Mouse (Mus musculus) embryonic facial prominence, embryonic 11.5 days (tissue): ENCODE measurements around the gene Cfap73. TPM values are rescaled to one million over a fixed set of nuclear protein-coding genes. Genes with fewer than 3 reads are reported as not detected.

Experiments used
- ATAC-seq: fragments of 200-750 bp; cut with Nextera tagmentation; replicated peaks from 2 replicates; pipeline ENCODE4 v1.8.0; 2017; ENCODE audit warnings: low read depth; ENCODE audit not compliant: insufficient number of reproducible peaks, low FRiP score, low TSS enrichment
- DNase-seq: peaks from one replicate; pipeline ENCODE4 v3.0.0-alpha.2; 2015; ENCODE audit warnings: low spot score
- H3K27ac ChIP-seq: fragments of 300-500 bp; sonication (generic); replicated peaks from 2 replicates; pipeline ENCODE4 v1.5.1; 2014; ENCODE audit warnings: mild to moderate bottlenecking, low read depth, low read length, control low read depth
- H3K27me3 ChIP-seq: fragments of 300-500 bp; sonication (generic); 2 replicates; pipeline ENCODE4 v1.6.1; 2014; ENCODE audit warnings: mild to moderate bottlenecking, low read length, moderate library complexity, mixed read lengths; ENCODE audit not compliant: control insufficient read depth, insufficient read depth
- H3K36me3 ChIP-seq: fragments of 300-500 bp; sonication (generic); replicated peaks from 2 replicates; pipeline ENCODE4 v1.6.1; 2014; ENCODE audit warnings: low read depth, mild to moderate bottlenecking, low read length, moderate library complexity, mixed read lengths; ENCODE audit not compliant: control insufficient read depth, insufficient read depth
- H3K4me1 ChIP-seq: fragments of 300-500 bp; sonication (generic); 2 replicates; pipeline ENCODE4 v1.6.1; 2014; ENCODE audit warnings: low read length, mixed read lengths; ENCODE audit not compliant: control insufficient read depth, insufficient read depth
- H3K4me2 ChIP-seq: fragments of 300-500 bp; sonication (generic); 2 replicates; pipeline ENCODE4 v1.6.1; 2014; ENCODE audit warnings: low read depth, mild to moderate bottlenecking, control low read depth, low read length, moderate library complexity
- H3K4me3 ChIP-seq: fragments of 300-500 bp; sonication (generic); 2 replicates; pipeline ENCODE4 v1.5.1; 2014; ENCODE audit warnings: low read depth, low read length, control low read depth
- H3K9ac ChIP-seq: fragments of 300-500 bp; sonication (generic); replicated peaks from 2 replicates; pipeline ENCODE4 v1.6.1; 2014; ENCODE audit warnings: mild to moderate bottlenecking, control low read depth, low read length
- H3K9me3 ChIP-seq: fragments of 300-500 bp; sonication (generic); replicated peaks from 2 replicates; pipeline ENCODE4 v1.6.1; 2016; ENCODE audit warnings: mild to moderate bottlenecking, low read length, inconsistent platforms, mixed read lengths; ENCODE audit not compliant: control insufficient read depth
- WGBS: fragments of 180-500 bp; shearing (Covaris S2); extraction: QIAGEN DNeasy Blood & Tissue Kit; methylation state at CpG from one replicate; pipeline ENCODE4 v1.1.7; 2014; 5-methylcytosine and 5-hydroxymethylcytosine counted together
- polyA plus RNA-seq: library from polyadenylated mRNA; unstranded; fragments of >200 nt; fragmentation: Nextera tagmentation; extraction: Ambion mirVana; gene quantifications from 2 replicates; pipeline ENCODE4 v1.2.1, GENCODE M21; 2014

Gene Cfap73
- polyA plus RNA-seq, 1 experiment from 2014 or later = not detected

- WGBS = 71% methylated on average over 3 of the region's 3 CpGs
- Histone ChIP-seq H3K4me2 (no peak overlapping the region), H3K9ac (no peak overlapping the region), H3K4me1 (no peaks in the 10 kb centered on the region; the same call in 1 of the 2 replicates), H3K36me3 (no peaks in the 10 kb centered on the region), H3K27me3 (no peaks in the 10 kb centered on the region), H3K9me3 (no peaks in the 10 kb centered on the region), H3K27ac (no peak overlapping the region), H3K4me3 (no peak overlapping the region)
- DNase-seq (no peak), ATAC-seq (no peak)
These were observed 37.8 kb upstream of the Cfap73 start for GRCm38 (mm10) chr5:120671865-120672264.

GRCm38 (mm10) chr5:120670132-120670531 lies 36.1 kb upstream of the Cfap73 start:
- H3K36me3 ChIP-seq = no peaks in the 10 kb centered on the region
- H3K27ac ChIP-seq = no peak overlapping the region
- no peak overlapping the region for H3K4me3 ChIP-seq
- no peak overlapping the region for H3K9ac ChIP-seq
- ATAC-seq (no peak), DNase-seq (no peak)
- no peaks in the 10 kb centered on the region for H3K27me3 ChIP-seq
- H3K9me3 ChIP-seq = no peaks in the 10 kb centered on the region
- no peaks in the 10 kb centered on the region; the same call in 1 of the 2 replicates for H3K4me1 ChIP-seq
- WGBS = 89% methylated on average over 7 of the region's 7 CpGs
- no peak overlapping the region for H3K4me2 ChIP-seq

GRCm38 (mm10) chr5:120668761-120669160 lies 34.7 kb upstream of the Cfap73 start:
- 74% methylated on average over 7 of the region's 7 CpGs for WGBS
- Histone ChIP-seq H3K4me2 (no peak overlapping the region), H3K36me3 (no peaks in the 10 kb centered on the region), H3K9ac (no peak overlapping the region), H3K9me3 (no peaks in the 10 kb centered on the region), H3K4me3 (no peak overlapping the region), H3K4me1 (no peaks in the 10 kb centered on the region), H3K27me3 (no peaks in the 10 kb centered on the region), H3K27ac (no peak overlapping the region)
- DNase-seq (no peak), ATAC-seq (no peak)

- no peaks in the 10 kb centered on the region for H3K4me1 ChIP-seq
- H3K4me3 ChIP-seq = no peak overlapping the region
- H3K4me2 ChIP-seq = no peak overlapping the region
- H3K27me3 ChIP-seq = no peaks in the 10 kb centered on the region
- WGBS = 65% methylated on average over 2 of the region's 2 CpGs
- H3K27ac ChIP-seq = no peak overlapping the region
- H3K9me3 ChIP-seq = no peaks in the 10 kb centered on the region
- ATAC-seq (no peak), DNase-seq (no peak)
- H3K9ac ChIP-seq = no peak overlapping the region
- H3K36me3 ChIP-seq = no peaks in the 10 kb centered on the region
These were observed 30.9 kb upstream of the Cfap73 start for GRCm38 (mm10) chr5:120664888-120665287.

GRCm38 (mm10) chr5:120660816-120661215 lies 26.8 kb upstream of the Cfap73 start:
- H3K4me3 ChIP-seq = no peak overlapping the region
- 58% methylated on average over 5 of the region's 5 CpGs for WGBS
- DNase-seq (no peak), ATAC-seq (no peak)
- H3K36me3 ChIP-seq = no peaks in the 10 kb centered on the region
- H3K27me3 ChIP-seq = no peaks in the 10 kb centered on the region
- no peak overlapping the region for H3K4me2 ChIP-seq
- no peak overlapping the region for H3K27ac ChIP-seq
- H3K9ac ChIP-seq = no peak overlapping the region
- no peaks in the 10 kb centered on the region for H3K9me3 ChIP-seq
- H3K4me1 ChIP-seq = no peaks in the 10 kb centered on the region

- Histone ChIP-seq H3K9me3 (no peaks in the 10 kb centered on the region), H3K9ac (no peak overlapping the region), H3K27ac (no peak overlapping the region), H3K4me3 (no peak overlapping the region), H3K4me1 (no peaks in the 10 kb centered on the region), H3K4me2 (no peak overlapping the region), H3K27me3 (no peaks in the 10 kb centered on the region), H3K36me3 (no peaks in the 10 kb centered on the region)
- ATAC-seq (no peak), DNase-seq (no peak)
- 85% methylated on average over 12 of the region's 12 CpGs for WGBS
These were observed 22.3 kb upstream of the Cfap73 start for GRCm38 (mm10) chr5:120656281-120656751.

- H3K27ac ChIP-seq = no peak overlapping the region
- ATAC-seq = no peak
- H3K4me2 ChIP-seq = no peak overlapping the region
- DNase-seq = no peak
- WGBS = 91% methylated on average over 2 of the region's 2 CpGs
- H3K27me3 ChIP-seq = peaks cover 15% of the 10 kb centered on the region
- peaks cover 2% of the 10 kb centered on the region; the same call in 1 of the 2 replicates for H3K4me1 ChIP-seq
- H3K9me3 ChIP-seq = no peaks in the 10 kb centered on the region
- H3K4me3 ChIP-seq = no peak overlapping the region
- no peaks in the 10 kb centered on the region for H3K36me3 ChIP-seq
- H3K9ac ChIP-seq = no peak overlapping the region
These were observed 19.8 kb upstream of the Cfap73 start for GRCm38 (mm10) chr5:120653873-120654272.

- H3K4me3 ChIP-seq = no peak overlapping the region
- H3K27me3 ChIP-seq = peaks cover 20% of the 10 kb centered on the region
- H3K4me1 ChIP-seq = peaks cover 6% of the 10 kb centered on the region
- WGBS = 79% methylated on average over 28 of the region's 28 CpGs
- no peaks in the 10 kb centered on the region for H3K36me3 ChIP-seq
- no peak overlapping the region for H3K4me2 ChIP-seq
- no peak overlapping the region for H3K27ac ChIP-seq
- ATAC-seq (no peak), DNase-seq (no peak)
- H3K9ac ChIP-seq = no peak overlapping the region
- H3K9me3 ChIP-seq = no peaks in the 10 kb centered on the region
These were observed 19.1 kb upstream of the Cfap73 start for GRCm38 (mm10) chr5:120652915-120653701.
